Mouse (Mus musculus) layer of hippocampus, adult 2 months (tissue): Measurements from ENCODE around the gene Enah. TPM values are rescaled to one million over a fixed set of nuclear protein-coding genes. Genes with fewer than 3 reads are reported as not detected.

ENCODE experiments used
- DNase-seq, 2 experiments: peaks; one replicate each; pipeline ENCODE4 v3.0.0; 2022; ENCODE audit warnings: low spot score in 2 of 2
- H3K27ac ChIP-seq: fragments of 200-600 bp; 2 replicates; pipeline ENCODE4 v1.8.1; 2022
- H3K4me3 ChIP-seq: fragments of 200-600 bp; 2 replicates; pipeline ENCODE4 v1.8.1; 2022; ENCODE audit warnings: mild to moderate bottlenecking
- CTCF ChIP-seq: fragments of 200-600 bp; conservative IDR thresholded peaks from 2 replicates; pipeline ENCODE4 v1.8.1; 2022; ENCODE audit warnings: antibody characterized with exemption, mild to moderate bottlenecking, moderate library complexity
- total RNA-seq, 2 experiments: library from RNA; stranded (reverse); gene quantifications; 2 replicates each; pipeline ENCODE4 v1.2.3; 2021

The Enah gene
- total RNA-seq, 2 experiments from 2014 or later, result 192 to 203 TPM

DNA sequence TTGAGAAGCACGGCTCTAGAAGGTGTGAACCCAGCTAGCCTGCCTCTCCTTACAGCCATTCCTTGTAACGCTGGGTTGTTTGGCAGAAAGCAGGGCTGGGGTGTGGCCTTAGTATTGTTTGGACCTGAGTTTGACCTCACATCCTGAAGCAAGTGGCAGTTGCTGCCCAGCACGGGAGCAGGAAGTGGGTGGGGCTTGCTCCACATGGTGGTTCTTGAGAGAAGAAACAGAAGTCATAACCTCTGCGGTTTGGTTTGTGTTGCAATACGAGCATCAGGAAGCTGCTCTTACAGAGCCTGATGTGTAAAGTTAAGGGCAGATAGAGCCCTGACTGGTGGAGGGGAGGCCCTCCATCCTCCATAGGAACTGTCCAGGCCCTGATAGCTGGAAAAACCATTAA, 159.1 kb downstream of the Enah start:
- no peak for DNase-seq
- no peak overlapping the region; the same call in 1 of the 2 replicates for H3K27ac ChIP-seq
- TF ChIP-seq CTCF, result no peak

GRCm38 (mm10) chr1:181856329-181856728, 163.5 kb downstream of the Enah start:
- TF ChIP-seq CTCF, result no peak
- Histone ChIP-seq H3K4me3 (no peak overlapping the region), H3K27ac (no peak overlapping the region)
- no peak for DNase-seq

More for the DNA sequence above, 159.1 kb downstream of the Enah start:
- no peak overlapping the region for H3K4me3 ChIP-seq

- DNase-seq, result no peak
- H3K4me3 ChIP-seq, result no peak overlapping the region
- no peak for TF ChIP-seq CTCF
- no peak overlapping the region for H3K27ac ChIP-seq
Observed at GRCm38 (mm10) chr1:181854829-181855228, 165.0 kb downstream of the Enah start.

DNA sequence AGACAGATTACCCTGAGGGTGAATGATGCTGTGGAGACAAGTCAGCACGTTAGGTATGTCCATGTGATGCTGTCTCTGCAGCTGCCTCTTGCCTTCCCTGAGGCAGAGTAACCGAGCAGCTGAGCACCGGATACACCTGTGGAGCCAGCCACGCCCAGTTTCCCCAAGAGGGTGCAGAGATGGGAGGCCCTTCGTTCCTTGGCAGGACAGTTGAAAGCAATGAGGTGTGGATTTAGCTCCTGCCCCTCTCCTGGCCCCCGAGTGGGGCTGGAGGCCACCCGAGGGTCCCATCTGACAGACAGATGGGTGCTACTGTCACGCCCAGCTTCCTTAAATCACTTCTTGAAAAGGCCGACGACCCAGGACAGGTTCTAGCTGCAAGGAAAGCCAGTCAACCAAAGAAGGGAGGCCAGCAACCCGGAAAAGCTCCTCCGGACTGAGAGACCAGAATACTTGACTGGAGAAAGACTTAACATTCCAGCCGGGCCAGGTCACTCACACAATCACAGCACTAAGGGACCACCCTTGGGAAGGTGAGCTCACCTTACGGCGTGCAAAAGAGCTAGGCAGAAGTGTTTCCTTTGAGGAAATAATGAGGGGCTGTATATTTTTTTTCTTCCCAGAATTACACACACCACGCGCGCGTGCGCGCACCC, 166.6 kb downstream of the Enah start:
- Histone ChIP-seq H3K4me3 (peak overlapping the region; percentile 2; the same call in 1 of the 2 replicates), H3K27ac (no peak overlapping the region)
- DNase-seq, result no peak
- TF ChIP-seq CTCF, result no peak

DNA sequence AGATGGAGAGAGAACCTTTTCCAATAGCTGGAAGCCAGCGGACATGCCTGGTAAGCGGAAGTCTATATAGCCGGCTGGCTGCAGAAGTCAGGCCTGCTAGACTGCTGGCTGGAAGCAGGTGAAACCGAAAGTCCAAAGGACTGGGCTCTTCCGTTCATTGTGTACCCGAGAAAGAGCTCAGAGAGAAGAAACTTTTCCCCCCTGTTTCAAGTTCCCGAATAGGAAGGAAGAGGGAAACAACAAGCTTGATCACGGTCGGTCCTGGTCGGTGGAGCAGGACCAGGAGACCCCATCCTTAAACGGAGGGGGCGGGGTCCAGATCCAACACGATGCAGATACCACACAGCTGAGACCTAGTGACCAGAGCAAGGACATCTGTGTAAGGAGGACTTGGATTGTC, 167.3 kb downstream of the Enah start:
- peak overlapping the region; percentile 36; the same call in 1 of the 2 replicates for H3K27ac ChIP-seq
- DNase-seq, result no peak
- no peak for TF ChIP-seq CTCF
- no peak overlapping the region for H3K4me3 ChIP-seq

DNA sequence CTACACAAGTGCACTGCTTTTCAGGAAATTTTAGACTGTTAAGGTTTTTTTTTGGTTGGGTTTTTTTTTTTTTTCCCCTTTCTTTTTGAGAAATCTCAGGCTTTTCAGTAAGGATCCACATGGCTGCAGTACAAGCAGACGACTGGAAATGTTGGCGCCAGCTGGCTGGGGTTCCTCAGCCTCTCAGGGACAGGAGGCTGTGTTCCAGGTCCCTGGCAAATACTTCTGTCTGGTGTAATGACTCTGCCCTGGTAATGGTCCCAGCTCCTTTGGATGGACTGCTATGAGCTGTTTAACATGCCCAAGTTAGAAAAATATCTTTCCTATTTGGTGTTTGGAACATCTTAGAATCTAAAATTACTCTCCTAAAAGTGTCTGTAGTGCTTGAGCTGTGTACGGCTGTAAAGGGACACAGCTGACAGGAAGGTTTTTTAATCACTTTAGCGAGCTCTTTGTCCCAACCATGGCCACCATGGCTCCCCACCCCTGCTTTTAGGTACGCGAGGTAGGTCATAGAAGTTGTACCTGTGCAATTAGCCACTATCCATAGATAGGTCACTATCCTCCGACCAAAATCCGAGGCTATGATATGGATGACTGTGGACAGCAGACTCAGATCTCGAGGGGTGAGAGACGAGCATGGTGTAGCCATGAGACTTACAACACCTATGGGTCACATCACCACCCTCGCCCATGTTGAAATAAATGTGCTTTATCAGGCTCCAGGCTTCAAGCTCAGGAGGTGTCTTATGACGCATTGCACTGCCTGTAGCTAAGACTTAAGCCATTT, 168.1 kb downstream of the Enah start:
- DNase-seq, result peak; percentile 60 to 65
- no peak overlapping the region for H3K4me3 ChIP-seq
- H3K27ac ChIP-seq, result peak overlapping the region; percentile 36; the same call in 1 of the 2 replicates
- no peak for TF ChIP-seq CTCF

DNA sequence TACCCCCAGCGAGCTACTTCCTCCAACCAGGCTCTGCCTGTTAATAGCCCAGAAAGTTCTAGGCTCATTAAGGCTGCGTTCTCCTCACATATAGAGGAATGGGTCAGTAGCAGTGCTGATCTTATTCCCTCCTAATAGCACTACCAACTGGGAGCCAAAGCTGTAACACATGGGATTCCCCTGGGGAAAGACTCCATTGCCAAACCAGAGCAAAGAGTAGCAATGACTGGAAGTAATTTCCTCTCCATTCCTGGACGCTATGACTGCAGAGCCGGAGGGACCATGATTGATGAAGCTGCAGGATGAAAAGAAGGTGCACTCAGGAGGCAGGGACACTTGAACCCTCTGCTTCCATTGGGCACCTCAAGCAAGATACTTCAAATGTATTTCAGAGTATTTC, 169.3 kb downstream of the Enah start:
- DNase-seq, result no peak
- no peak for TF ChIP-seq CTCF
- Histone ChIP-seq H3K27ac (no peak overlapping the region), H3K4me3 (no peak overlapping the region)

DNA sequence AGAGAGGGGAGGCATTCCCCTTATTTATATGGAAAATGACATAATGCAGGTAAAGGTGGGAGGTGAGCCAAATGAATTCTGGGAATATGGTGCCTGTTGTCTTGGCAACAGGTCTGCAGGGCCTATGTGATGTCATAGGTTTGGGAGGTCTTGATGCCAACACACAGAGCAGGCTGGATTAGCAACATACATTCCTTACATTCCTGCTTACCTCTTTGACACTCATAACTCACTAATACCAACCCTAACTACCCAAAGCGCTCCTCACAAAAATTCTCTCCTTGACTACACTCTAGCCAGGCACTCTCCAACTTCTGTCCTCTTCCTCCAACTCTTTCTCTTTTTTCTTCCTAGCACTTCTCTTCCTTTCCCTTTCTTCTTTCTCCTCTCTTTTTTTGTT, 171.6 kb downstream of the Enah start:
- DNase-seq, result no peak
- no peak overlapping the region for H3K4me3 ChIP-seq
- no peak for TF ChIP-seq CTCF
- no peak overlapping the region for H3K27ac ChIP-seq

- DNase-seq, result no peak
- TF ChIP-seq CTCF, result no peak
- Histone ChIP-seq H3K4me3 (no peak overlapping the region), H3K27ac (no peak overlapping the region)
Observed at GRCm38 (mm10) chr1:181847396-181847795, 172.4 kb downstream of the Enah start.

Other genes starting within 250 kb of the Enah start
- 10 to 100 TPM; 12.0 to 15.7 TPM for gene Lbr, start 176.9 kb downstream of the Enah start, total RNA-seq
- gene Srp9, start 104.7 kb upstream of the Enah start, total RNA-seq, result 10 to 100 TPM; 62.7 to 67.2 TPM
- gene Vmn1r1, start 144.5 kb upstream of the Enah start, total RNA-seq, result not detected